In genomic region chr9:57644442-57644943, GRCm38 (mm10) we compare ENCODE assay signal across 8 mouse cellular contexts. TPM values are rescaled to one million over a fixed set of nuclear protein-coding genes. Genes with fewer than 3 reads are reported as not detected.
DNase-seq lines count a peak whose midpoint lies in the region; ATAC-seq and TF ChIP-seq lines count a peak whose summit lies in the region.

No protein-coding gene starts in this region.

- no peaks in the 10 kb centered on the region for H3K27me3 ChIP-seq in embryonic facial prominence, embryonic 11.5 days (ENCODE audit: control insufficient read depth, insufficient read depth, low read length)
- H3K27me3 ChIP-seq in limb, embryonic 10.5 days (ENCODE audit: low read depth, poor library complexity, severe bottlenecking) = no peaks in the 10 kb centered on the region
- no peaks in the 10 kb centered on the region for H3K27me3 ChIP-seq in neural tube, embryonic 15.5 days (replicated peaks)

- H3K4me3 ChIP-seq in gastrocnemius, adult 2 months = peak overlapping the region; percentile 98
- peak overlapping the region; percentile 98 for H3K4me3 ChIP-seq in embryonic facial prominence, embryonic 11.5 days (ENCODE audit: low read depth, low read length)
- H3K4me3 ChIP-seq in limb, embryonic 10.5 days = peak overlapping the region; percentile 79
- H3K4me3 ChIP-seq in neural tube, embryonic 15.5 days (replicated peaks) = peak overlapping the region; percentile 80

- TF ChIP-seq CTCF in gastrocnemius, adult 2 months (IDR thresholded peaks at IDR 0.05) = no peak

- DNase-seq in gastrocnemius, adult 2 months = no peak
- DNase-seq in gastrocnemius, postnatal 4 days (ENCODE audit: low spot score in 2 of 2) = no peak
- DNase-seq in 416B (ENCODE audit: low read depth) = peak; percentile 39
- peak; percentile 45 for DNase-seq in embryonic facial prominence, embryonic 11.5 days (ENCODE audit: low spot score)
- DNase-seq in limb, embryonic 10.5 days (ENCODE audit: low spot score) = no peak
- DNase-seq in left cerebral cortex, postnatal 4 days = no peak
- DNase-seq in testis, postnatal 14 days (ENCODE audit: low spot score) = no peak

- H3K27ac ChIP-seq in gastrocnemius, adult 2 months = peak overlapping the region; percentile 96
- peak overlapping the region; percentile 94 for H3K27ac ChIP-seq in embryonic facial prominence, embryonic 11.5 days (replicated peaks; ENCODE audit: low read depth, low read length)
- peak overlapping the region; percentile 98 for H3K27ac ChIP-seq in limb, embryonic 10.5 days
- H3K27ac ChIP-seq in neural tube, embryonic 15.5 days (replicated peaks) = peak overlapping the region; percentile 92

- WGBS in embryonic facial prominence, embryonic 11.5 days = 0% methylated on average over 18 of the region's 18 CpGs
- under 1% methylated on average over 18 of the region's 18 CpGs for WGBS in limb, embryonic 10.5 days
- under 1% methylated on average over 18 of the region's 18 CpGs for WGBS in neural tube, embryonic 15.5 days

- no peaks in the 10 kb centered on the region for H3K9me3 ChIP-seq in embryonic facial prominence, embryonic 11.5 days (replicated peaks; ENCODE audit: control insufficient read depth, low read length)
- H3K9me3 ChIP-seq in limb, embryonic 10.5 days (replicated peaks) = no peaks in the 10 kb centered on the region
- H3K9me3 ChIP-seq in neural tube, embryonic 15.5 days (replicated peaks) = no peaks in the 10 kb centered on the region

- H3K36me3 ChIP-seq in embryonic facial prominence, embryonic 11.5 days (replicated peaks; ENCODE audit: control insufficient read depth, insufficient read depth, low read depth, low read length) = no peaks in the 10 kb centered on the region; the same call in none of the 2 replicates
- peaks cover 31% of the 10 kb centered on the region for H3K36me3 ChIP-seq in limb, embryonic 10.5 days
- H3K36me3 ChIP-seq in neural tube, embryonic 15.5 days = no peaks in the 10 kb centered on the region

- no peak for ATAC-seq in embryonic facial prominence, embryonic 11.5 days (replicated peaks; ENCODE audit: insufficient number of reproducible peaks, low FRiP score, low TSS enrichment, low read depth)
- 0 out of 2 replicates have a peak, but pooled peaks have one; percentile 1 for ATAC-seq in neural tube, embryonic 15.5 days (ENCODE audit: low FRiP score)

- H3K9ac ChIP-seq in embryonic facial prominence, embryonic 11.5 days (replicated peaks; ENCODE audit: low read length) = peak overlapping the region; percentile 98
- peak overlapping the region; percentile 100 for H3K9ac ChIP-seq in neural tube, embryonic 15.5 days (replicated peaks)

- H3K4me1 ChIP-seq in embryonic facial prominence, embryonic 11.5 days (ENCODE audit: control insufficient read depth, insufficient read depth, low read length) = peaks cover 23% of the 10 kb centered on the region
- H3K4me1 ChIP-seq in limb, embryonic 10.5 days = peaks cover 66% of the 10 kb centered on the region
- peaks cover 53% of the 10 kb centered on the region for H3K4me1 ChIP-seq in neural tube, embryonic 15.5 days

- intact Hi-C loops in gastrocnemius, adult 2 months (cut with DNase I) = no loop called here
- intact Hi-C loops in left cerebral cortex, postnatal 4 days (cut with DNase I) = no loop called here

- peak overlapping the region; percentile 80 for H3K4me2 ChIP-seq in embryonic facial prominence, embryonic 11.5 days (ENCODE audit: low read depth, low read length)
- peak overlapping the region; percentile 67 for H3K4me2 ChIP-seq in neural tube, embryonic 15.5 days

RNA-seq across cellular contexts. Expression of gene Csk, which starts 8.9 kb away (rescaled TPM):
- 10 to 100 TPM in 1 of 2 experiments, 1 to 10 TPM in 1; 7.1 to 14.0 TPM for total RNA-seq in gastrocnemius, adult 2 months (2021)
- 10 to 100 TPM; 39.5 to 42.9 TPM for total RNA-seq in gastrocnemius, postnatal 4 days (2021)
- polyA plus RNA-seq in embryonic facial prominence, embryonic 11.5 days (2014; fragmentation: Nextera tagmentation; extraction: Ambion mirVana) = 30.7 and 31.4 TPM in 2 replicates
- polyA plus RNA-seq in limb, embryonic 10.5 days (2016; fragmentation: Nextera tagmentation; extraction: Ambion mirVana) = 33.2 and 40.1 TPM in 2 replicates
- polyA plus RNA-seq in neural tube, embryonic 15.5 days (2015; fragmentation: Nextera tagmentation; extraction: Ambion mirVana) = 43.1 and 50.0 TPM in 2 replicates
- total RNA-seq in left cerebral cortex, postnatal 4 days (2021) = 100 to 1,000 TPM; 133 to 137 TPM

RNA-seq across cellular contexts. Expression of gene Lman1l, which starts 23.9 kb away (rescaled TPM):
- total RNA-seq in gastrocnemius, adult 2 months (2021) = not detected
- total RNA-seq in gastrocnemius, postnatal 4 days (2021) = not detected
- polyA plus RNA-seq in embryonic facial prominence, embryonic 11.5 days (2014; fragmentation: Nextera tagmentation; extraction: Ambion mirVana) = not detected in 2 replicates
- not detected in 2 replicates for polyA plus RNA-seq in limb, embryonic 10.5 days (2016; fragmentation: Nextera tagmentation; extraction: Ambion mirVana)
- not detected in 2 replicates for polyA plus RNA-seq in neural tube, embryonic 15.5 days (2015; fragmentation: Nextera tagmentation; extraction: Ambion mirVana)
- under 1 TPM in 1 of 2 experiments, not detected in 1; 0.22 TPM for total RNA-seq in left cerebral cortex, postnatal 4 days (2021)

RNA-seq across cellular contexts. Expression of gene Cplx3, which starts 38.4 kb away (rescaled TPM):
- total RNA-seq in gastrocnemius, adult 2 months (2021) = not detected
- total RNA-seq in gastrocnemius, postnatal 4 days (2021) = not detected
- 0.81 and 1.3 TPM in 2 replicates for polyA plus RNA-seq in embryonic facial prominence, embryonic 11.5 days (2014; fragmentation: Nextera tagmentation; extraction: Ambion mirVana)
- polyA plus RNA-seq in limb, embryonic 10.5 days (2016; fragmentation: Nextera tagmentation; extraction: Ambion mirVana) = not detected in 2 replicates
- polyA plus RNA-seq in neural tube, embryonic 15.5 days (2015; fragmentation: Nextera tagmentation; extraction: Ambion mirVana) = 0.11 and 0.23 TPM in 2 replicates
- total RNA-seq in left cerebral cortex, postnatal 4 days (2021) = 1 to 10 TPM; 5.6 to 7.6 TPM

RNA-seq across cellular contexts. Expression of gene Cyp1a2, which starts 39.0 kb away (rescaled TPM):
- not detected for total RNA-seq in gastrocnemius, adult 2 months (2021)
- under 1 TPM in 1 of 2 experiments, not detected in 1; 0.16 TPM for total RNA-seq in gastrocnemius, postnatal 4 days (2021)
- not detected in 2 replicates for polyA plus RNA-seq in embryonic facial prominence, embryonic 11.5 days (2014; fragmentation: Nextera tagmentation; extraction: Ambion mirVana)
- polyA plus RNA-seq in limb, embryonic 10.5 days (2016; fragmentation: Nextera tagmentation; extraction: Ambion mirVana) = not detected in 2 replicates
- not detected in 2 replicates for polyA plus RNA-seq in neural tube, embryonic 15.5 days (2015; fragmentation: Nextera tagmentation; extraction: Ambion mirVana)
- not detected for total RNA-seq in left cerebral cortex, postnatal 4 days (2021)

RNA-seq across cellular contexts. Expression of gene Cyp1a1, which starts 43.2 kb away (rescaled TPM):
- total RNA-seq in gastrocnemius, adult 2 months (2021) = under 1 TPM; 0.36 to 0.53 TPM
- total RNA-seq in gastrocnemius, postnatal 4 days (2021) = not detected
- polyA plus RNA-seq in embryonic facial prominence, embryonic 11.5 days (2014; fragmentation: Nextera tagmentation; extraction: Ambion mirVana) = not detected in 2 replicates
- polyA plus RNA-seq in limb, embryonic 10.5 days (2016; fragmentation: Nextera tagmentation; extraction: Ambion mirVana) = 0.11 TPM in 1 of 2 replicates, not detected in the other
- polyA plus RNA-seq in neural tube, embryonic 15.5 days (2015; fragmentation: Nextera tagmentation; extraction: Ambion mirVana) = 0.09 and 0.12 TPM in 2 replicates
- total RNA-seq in left cerebral cortex, postnatal 4 days (2021) = 1 to 10 TPM in 1 of 2 experiments, under 1 TPM in 1; 0.95 to 1.1 TPM

Comparison
In these comparisons a context has a peak if more than half of its experiments do, and no peak if none do; other contexts are left out.
1. DNase-seq: peak in 416B (single experiment) and embryonic facial prominence, embryonic 11.5 days (single experiment); none in gastrocnemius, adult 2 months (single experiment), gastrocnemius, postnatal 4 days (0 of 2), limb, embryonic 10.5 days (single experiment), left cerebral cortex, postnatal 4 days (single experiment) and testis, postnatal 14 days (single experiment).
2. RNA of gene Cplx3, which starts 38.4 kb away (total RNA-seq): 5.6 to 7.6 TPM in left cerebral cortex, postnatal 4 days; not detected in gastrocnemius, postnatal 4 days and not detected in gastrocnemius, adult 2 months; every median in the first group is over 4 times any median in the second.
3. Peak in every context shown above with its lines, with median percentiles within 50 percentile points of each other: H3K27ac ChIP-seq and H3K4me3 ChIP-seq.